Mouse (Mus musculus) induced T-regulatory cell, adult 2 months (primary cell): ENCODE data around the gene Ankdd1a.

Experiments
- DNase-seq: peaks from one replicate; pipeline ENCODE4 v3.0.0-alpha.2; 2012; ENCODE audit warnings: low read depth

Ankdd1a gene

DNA sequence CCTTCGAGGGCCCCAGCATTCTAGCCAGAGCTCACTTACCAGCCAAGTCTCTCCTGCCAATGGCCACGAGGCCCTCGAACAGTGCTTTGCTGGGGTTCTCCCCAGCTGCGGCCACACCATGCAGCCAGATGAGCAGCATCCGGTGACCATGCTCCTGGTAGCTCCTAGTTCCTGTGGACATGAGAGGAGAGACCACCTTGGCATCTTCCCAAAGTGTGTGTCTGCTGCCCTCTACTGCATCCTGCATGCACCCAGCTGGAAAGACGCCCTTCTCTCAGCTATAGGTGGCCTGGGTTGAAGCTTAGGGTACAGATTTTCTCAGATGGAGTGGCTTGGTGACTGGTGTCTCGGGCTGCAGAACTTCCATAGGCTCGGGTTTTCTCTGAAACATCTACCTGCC is 17.8 kb downstream of the Ankdd1a start:
- no peak for DNase-seq

DNA sequence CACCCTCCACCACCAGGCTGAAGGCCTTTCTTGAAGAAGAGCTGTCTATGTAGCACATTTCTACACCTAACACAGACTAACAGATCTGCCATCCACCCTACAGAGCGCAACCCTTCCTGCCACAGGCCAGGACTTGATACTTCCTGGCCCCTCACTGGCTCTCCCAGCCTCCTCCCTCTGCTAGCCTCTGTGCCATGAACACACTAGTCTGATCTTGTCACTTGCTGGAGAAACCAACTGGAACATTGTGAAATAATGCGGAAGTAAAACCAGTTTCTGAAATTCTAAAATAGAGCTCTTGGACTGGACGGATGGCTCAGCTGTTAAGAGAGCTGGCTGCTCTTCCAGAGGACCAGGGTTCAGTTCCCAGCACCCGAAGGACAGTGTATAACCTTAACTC is 27.1 kb downstream of the Ankdd1a start:
- DNase-seq, result no peak

DNA sequence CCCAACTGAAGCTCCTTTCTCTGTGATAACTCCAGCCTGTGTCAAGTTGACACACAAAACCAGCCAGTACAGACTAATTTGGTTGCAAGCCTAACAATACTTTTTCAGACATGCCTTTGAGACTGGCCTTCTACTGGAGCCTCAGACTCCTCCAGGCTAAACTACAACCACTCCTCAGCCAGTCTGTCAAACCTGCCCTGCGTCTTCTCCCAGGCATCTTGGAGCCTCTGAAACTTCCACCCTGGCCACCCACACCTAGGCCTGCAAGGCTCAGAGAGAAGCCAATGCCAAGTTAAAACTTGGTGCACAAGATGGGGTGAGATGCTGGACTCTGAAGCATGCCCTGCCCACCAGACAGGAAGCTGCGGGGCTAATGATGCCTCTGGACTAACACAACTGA is 27.6 kb downstream of the Ankdd1a start:
- no peak for DNase-seq

DNA sequence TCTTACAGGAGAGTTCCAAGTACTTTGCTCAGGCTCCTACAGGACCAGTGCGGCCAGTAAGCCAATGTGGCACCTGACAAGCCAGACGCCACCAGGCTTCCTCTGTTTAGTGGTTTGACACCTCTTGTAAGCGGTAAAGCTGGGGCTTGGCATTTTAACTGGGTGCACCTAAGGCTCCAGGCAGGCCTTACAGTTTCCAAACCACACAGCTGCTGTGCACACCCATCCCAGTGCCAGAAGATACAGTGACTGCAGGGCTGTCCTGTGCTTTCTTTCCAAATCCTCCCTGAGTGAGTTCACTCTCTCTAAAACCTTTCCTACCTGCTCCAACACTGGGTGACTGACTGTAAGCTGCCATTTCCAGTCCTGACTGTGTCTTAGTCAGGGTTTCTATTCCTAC is 28.5 kb downstream of the Ankdd1a start:
- DNase-seq, result peak; percentile 14

DNA sequence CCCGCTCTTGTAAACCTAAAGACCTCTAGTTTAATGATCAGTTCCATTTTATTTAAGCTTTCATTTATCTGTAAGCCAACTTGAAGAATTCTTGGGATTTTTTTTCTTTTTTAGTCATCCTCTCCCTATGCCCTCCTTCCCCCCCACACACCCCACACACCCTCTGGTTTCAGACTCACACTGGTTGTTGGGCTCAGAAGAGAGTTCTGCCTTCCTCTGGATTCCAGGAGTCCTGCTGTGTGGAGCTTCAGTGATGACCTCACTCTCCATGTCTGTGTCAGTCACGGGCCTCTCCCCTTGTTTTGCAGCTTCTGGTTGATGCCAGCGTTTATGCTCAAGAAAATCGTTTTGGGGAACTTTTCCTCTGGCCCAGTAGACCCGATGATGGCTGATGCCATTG is 39.9 kb downstream of the Ankdd1a start:
- DNase-seq, result no peak

DNA sequence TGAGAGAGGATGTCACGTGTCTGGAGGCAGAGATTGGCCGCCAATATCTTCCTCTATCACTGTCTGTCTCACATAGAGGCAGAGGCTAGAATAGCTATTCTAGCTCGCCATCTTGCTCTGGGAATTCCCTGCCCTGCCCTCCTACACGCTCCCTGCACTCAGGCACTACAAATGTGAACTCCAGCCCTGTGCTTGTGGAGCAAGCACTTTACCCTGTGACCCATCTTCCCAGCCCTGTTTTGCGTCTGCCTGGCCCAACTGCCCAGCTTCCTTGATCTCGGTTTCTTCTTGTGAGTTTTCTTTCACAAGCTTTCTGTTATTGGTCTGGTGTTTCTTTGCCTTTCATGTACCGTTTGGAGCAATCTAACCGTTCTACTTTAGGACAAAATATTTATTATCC is 40.8 kb downstream of the Ankdd1a start:
- no peak for DNase-seq

DNA sequence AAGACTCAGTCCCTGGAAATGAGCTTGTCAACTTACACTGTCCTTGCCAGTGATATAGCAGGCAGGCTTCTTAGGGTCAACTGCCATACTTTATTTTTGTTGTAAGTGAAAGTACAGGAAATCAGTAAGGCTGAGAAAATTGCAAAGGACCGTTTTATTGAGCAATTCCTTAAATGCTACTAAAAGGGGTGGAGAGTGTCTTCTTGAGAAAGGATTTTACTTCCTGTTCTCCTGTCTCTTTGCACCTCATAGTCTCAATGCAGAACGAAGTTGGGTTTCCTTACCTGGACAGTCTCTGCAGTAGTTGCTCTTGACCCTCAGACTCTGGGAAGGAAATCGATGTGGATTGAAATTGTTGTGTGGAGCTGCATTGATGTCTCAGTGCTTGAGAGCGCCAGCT is 47.2 kb downstream of the Ankdd1a start:
- no peak for DNase-seq

DNA sequence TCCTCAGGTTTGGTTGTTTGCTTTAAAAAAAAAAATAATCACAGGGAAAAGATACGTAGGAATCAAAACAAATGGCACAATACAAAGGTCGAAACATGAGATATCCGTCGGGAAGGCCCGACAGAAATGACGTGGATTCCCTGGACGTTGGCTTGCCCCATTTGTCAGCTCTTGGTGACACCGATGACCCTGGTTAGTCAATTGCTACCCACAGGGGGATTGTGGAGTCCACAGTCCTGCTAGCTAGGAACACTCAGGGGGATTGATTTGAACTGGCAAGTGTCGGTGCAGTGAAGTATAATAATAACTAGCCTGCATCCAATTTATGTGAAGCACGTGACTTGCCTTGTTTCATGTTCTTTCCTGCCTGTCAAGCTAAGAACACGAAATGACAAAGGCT is 52.3 kb downstream of the Ankdd1a start:
- DNase-seq, result no peak

DNA sequence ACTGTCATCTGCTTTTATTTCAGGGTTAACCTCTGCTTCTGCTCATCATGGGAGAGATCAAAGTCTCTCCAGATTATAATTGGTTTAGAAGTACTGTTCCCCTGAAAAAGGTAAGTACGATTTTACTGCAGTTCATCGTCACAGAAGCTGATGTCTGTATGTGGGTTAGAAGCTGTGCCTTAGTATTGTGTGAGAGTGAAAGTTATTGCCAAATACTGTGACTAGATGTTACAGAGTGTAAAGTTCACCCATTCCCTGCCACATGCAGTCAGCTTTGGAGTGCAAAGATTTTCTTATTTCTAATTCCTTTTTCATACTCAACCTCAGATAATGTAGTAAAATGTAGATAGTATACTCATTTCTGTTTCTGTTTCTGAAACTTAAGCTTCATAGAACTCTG is 54.8 kb downstream of the Ankdd1a start:
- DNase-seq, result no peak

DNA sequence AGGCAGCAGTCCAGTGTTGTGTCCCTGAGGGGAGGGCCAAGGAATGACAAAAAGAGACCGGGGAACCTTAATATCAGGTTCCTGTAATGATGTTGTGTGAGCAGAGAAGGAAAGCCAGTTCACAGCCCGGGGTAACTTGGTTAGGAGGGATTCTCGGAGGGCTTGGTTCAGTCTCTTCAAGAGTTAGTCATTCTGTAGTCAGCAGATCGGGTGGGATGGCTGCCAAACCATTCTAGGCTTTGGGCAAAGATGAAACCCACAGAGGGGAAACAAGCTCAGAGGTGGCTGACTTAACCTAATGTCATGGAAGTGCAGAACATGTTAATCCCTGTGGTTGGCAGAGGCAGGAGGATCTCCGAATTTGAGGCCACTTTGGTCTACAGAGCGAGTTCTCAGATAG is 55.8 kb downstream of the Ankdd1a start:
- DNase-seq, result no peak

DNA sequence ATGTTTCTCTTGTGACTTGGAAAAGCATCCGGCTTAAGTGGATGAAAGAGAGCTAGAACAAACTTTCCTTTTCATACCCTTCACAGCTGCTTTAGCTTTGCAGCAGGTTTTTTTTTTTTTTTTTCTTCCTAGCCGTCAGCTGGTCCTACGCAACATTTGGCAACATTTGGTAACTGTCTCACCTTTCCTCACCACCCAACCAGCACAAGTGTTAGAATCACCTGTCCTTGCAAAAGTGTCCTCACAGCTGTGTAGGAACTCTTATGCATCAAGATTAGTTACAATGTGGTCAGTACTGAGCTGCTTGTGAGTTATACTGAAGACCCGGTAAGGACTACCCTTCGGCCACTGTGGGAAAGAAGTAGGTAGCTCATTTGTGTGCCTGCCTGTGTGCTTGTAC is 57.4 kb downstream of the Ankdd1a start:
- DNase-seq, result peak; percentile 9

DNA sequence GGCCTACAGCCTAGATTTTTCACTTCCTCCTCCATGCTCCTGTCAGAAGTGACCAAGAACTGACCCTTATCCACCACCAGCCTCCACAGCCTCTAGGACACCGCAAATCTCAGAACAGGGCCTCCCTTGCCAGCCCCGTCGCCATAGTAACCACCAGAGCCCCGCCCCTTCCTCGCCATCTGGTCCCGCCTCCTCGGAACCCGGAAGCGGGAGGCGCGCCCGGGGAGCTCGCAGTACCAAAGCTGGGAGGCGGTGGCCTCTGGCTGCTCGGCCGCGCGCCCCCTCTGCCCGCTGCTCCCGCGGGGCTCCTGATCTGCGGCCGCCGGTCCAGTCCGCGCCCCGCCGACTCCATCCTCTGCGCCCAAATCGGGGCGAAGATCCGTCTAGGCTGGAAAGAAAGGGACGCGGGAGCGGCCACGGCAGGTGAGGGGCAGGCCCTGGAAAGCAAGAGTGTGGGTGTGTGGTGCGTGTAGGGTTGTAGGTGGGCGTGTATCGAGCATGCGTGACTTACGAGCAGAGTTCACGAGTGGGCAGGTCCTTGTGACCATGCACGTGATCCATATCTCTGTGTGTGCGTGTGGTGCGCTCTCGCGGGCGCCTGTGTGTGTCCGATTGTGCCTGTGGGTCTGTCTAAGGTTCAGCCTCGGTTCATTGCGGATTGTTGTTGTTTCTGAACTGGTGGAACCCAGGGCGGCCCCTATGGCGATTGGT is 59.1 kb downstream of the Ankdd1a start, which contains the start of gene Spg21:
Gene Spg21 (plus strand): TSS at position 216 of the 711 bp plus-strand sequence.
- DNase-seq, result peak; percentile 95

DNA sequence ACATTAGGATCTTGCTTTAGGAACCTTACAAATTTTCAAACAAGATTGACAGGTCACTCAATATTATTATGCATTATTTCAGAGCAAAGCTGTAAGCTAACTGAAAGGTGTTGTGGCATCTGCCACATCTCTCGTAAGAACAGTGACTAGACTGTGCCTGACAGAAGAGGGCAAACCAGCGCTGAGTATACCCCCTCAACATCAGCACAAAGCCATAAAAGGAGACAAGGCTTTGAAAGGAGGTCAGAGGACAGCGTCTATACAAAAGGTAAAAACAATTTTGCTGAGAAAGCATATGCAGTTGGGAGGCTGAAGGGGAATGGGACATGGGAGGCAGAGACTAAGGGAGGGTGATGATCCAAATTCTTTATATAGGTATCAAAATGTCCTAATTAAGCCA is 59.8 kb downstream of the Ankdd1a start:
- DNase-seq, result no peak

DNA sequence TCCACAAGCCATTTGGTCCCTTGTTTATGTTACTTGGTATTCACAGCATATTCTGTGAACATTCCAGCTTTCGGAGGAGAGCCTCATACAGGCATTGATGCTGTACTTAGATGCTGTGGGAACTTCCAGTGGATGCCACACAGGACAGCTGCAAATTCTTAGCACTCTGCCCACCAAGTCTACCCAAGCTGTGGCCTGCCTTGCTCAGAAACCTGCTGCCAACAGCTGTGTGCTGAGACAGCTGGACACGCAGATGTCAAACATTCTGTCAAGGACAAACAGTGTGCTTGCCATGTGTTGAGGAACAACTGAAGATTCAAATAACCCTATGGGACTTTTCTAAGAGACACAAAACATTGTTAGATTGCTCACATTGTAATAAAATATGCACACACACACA is 61.0 kb downstream of the Ankdd1a start:
- DNase-seq, result no peak

DNA sequence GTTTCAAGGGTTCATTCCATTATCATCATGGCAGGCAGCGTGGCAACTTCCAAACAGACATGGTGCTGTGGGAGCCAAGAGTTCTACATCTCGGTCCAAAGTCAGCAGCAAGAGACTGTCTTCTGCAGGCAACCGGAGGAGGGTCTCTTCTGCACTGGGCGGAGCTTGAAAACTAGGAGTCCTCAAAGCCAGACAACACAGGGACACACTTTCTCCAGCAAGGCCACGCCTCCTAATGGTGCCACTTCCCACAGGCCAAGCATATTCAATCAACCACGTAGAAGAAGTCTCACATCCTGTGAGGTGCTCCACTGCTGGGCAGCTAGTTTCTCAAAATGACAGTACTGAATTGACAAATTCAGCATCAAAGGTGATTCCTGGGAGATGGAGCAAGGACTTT is 72.0 kb downstream of the Ankdd1a start:
- no peak for DNase-seq

DNA sequence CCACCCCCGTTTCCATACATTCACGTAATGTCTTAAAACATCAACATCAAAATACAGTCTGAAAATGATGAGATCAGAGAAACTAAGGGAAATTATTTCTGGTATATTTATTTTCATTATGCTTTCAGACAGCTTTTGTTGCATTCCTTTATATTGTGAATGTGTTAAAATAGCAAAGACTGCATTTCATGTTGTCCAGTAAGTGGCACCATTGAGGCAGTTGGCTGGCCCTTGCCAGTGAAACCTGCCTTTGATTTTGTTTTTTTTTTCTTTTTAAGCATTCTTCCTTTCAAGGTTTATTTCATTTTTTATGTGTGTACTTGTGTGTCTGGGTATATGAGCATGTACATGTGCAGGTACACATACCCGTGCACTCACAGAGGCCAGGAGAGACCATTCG is 75.3 kb downstream of the Ankdd1a start:
- no peak for DNase-seq
